ENCODE assay signal across 8 mouse cellular contexts in genomic region chr6:17358896-17359690, GRCm38 (mm10). TPM values are rescaled to one million over a fixed set of nuclear protein-coding genes. Genes with fewer than 3 reads are reported as not detected.
DNase-seq lines count a peak whose midpoint lies in the region; ATAC-seq lines count a peak whose summit lies in the region.

No protein-coding gene starts in this region.

- peak; percentile 23 for DNase-seq in ovary, postnatal 14 days (ENCODE audit: low spot score)
- no peak for DNase-seq in ovary, adult 18-20 months (ENCODE audit: low spot score)
- DNase-seq in Muller cell, postnatal 12 days (ENCODE audit: inconsistent ontology term), result peak; percentile 51
- DNase-seq in cerebellum, postnatal 10 days, result peak; percentile 57 to 77
- peak; percentile 29 to 37 for DNase-seq in left cerebral cortex, adult 18-20 months (ENCODE audit: low spot score in 2 of 2)
- DNase-seq in naive thymus-derived CD4-positive, alpha-beta T cell, adult 2 months (ENCODE audit: low read depth), result peak; percentile 56

- peak; percentile 60; the same call in 1 of the 2 replicates for ATAC-seq in granulocyte monocyte progenitor cell, adult 5-6 weeks (replicated peaks; ENCODE audit: poor library complexity, severe bottlenecking)
- no peak for ATAC-seq in erythroid progenitor cell, adult 5-6 weeks (replicated peaks; ENCODE audit: low FRiP score, poor library complexity, severe bottlenecking)

RNA-seq across cellular contexts. Expression of gene Cav1, which starts 53.0 kb away (rescaled TPM):
- total RNA-seq in granulocyte monocyte progenitor cell, adult 5-6 weeks (2014; fragmentation: Nextera tagmentation), result not detected in 2 replicates
- total RNA-seq in granulocyte monocyte progenitor cell, adult 5-6 weeks (2017), result not detected in 2 replicates
- total RNA-seq in left cerebral cortex, adult 18-20 months (2021), result 10 to 100 TPM; 17.4 to 19.3 TPM
- not detected in 2 replicates for total RNA-seq in erythroid progenitor cell, adult 5-6 weeks (2015; ENCODE audit: low replicate concordance)
- not detected in 2 replicates for total RNA-seq in erythroid progenitor cell, adult 5-6 weeks (2017; ENCODE audit: low replicate concordance)

Comparison
In these comparisons a context has a peak if more than half of its experiments do, and no peak if none do; other contexts are left out.
1. RNA of gene Cav1, which starts 53.0 kb away (total RNA-seq): 17.4 to 19.3 TPM in left cerebral cortex, adult 18-20 months; not detected in granulocyte monocyte progenitor cell, adult 5-6 weeks and not detected in erythroid progenitor cell, adult 5-6 weeks; every median in the first group is over 10 times any median in the second.